Mouse (Mus musculus) thymus, adult 2 months (tissue): Measurements from ENCODE around the gene Prkd1.

Source experiments
- CTCF ChIP-seq: fragments of 200-500 bp; IDR thresholded peaks from 2 replicates; pipeline ENCODE4 v1.5.1; 2012; ENCODE audit warnings: mild to moderate bottlenecking, control low read depth, low read length, moderate library complexity, borderline replicate concordance; ENCODE audit not compliant: control insufficient read depth, poor library complexity, insufficient read depth; ENCODE audit errors: extremely low read depth
- POLR2A ChIP-seq: fragments of 200-500 bp; IDR thresholded peaks from 2 replicates; pipeline ENCODE4 v1.6.1; 2012; ENCODE audit warnings: mild to moderate bottlenecking, low read length, control low read depth, moderate library complexity; ENCODE audit not compliant: control insufficient read depth, poor library complexity, insufficient read depth; ENCODE audit errors: extremely low read depth

GRCm38 (mm10) chr12:50595777-50596176, 53.1 kb downstream of the Prkd1 start:
- no peak for TF ChIP-seq CTCF
- TF ChIP-seq POLR2A, result no peak
